Mouse (Mus musculus): ENCODE data around the gene Krtap17-1.
A peak's percentile ranks its signal among the peaks of the same experiment; 100 is the strongest.

Krtap17-1 gene

GRCm38 (mm10) chr11:99993620-99994383, at the start of gene Krtap17-1:
Krtap17-1 (minus strand) TSS chr11:99993994.
- no peak for DNase-seq

GRCm38 (mm10) chr11:100041454-100041853, 47.7 kb upstream of the Krtap17-1 start, which contains the start of gene Krt34:
Krt34 (minus strand) TSS chr11:100041554.
- DNase-seq: no peak

- no peak for DNase-seq
These were observed 36.0 kb upstream of the Krtap17-1 start, which contains the start of gene Krt33b for GRCm38 (mm10) chr11:100029768-100030167. Krt33b (minus strand) TSS chr11:100029868.

- no peak for DNase-seq
These were observed 27.6 kb upstream of the Krtap17-1 start for GRCm38 (mm10) chr11:100021438-100021837.

GRCm38 (mm10) chr11:100019466-100019865, 25.7 kb upstream of the Krtap17-1 start:
- no peak for DNase-seq

GRCm38 (mm10) chr11:100016112-100016511, 22.3 kb upstream of the Krtap17-1 start, which contains the start of gene Krt33a:
Krt33a (minus strand) TSS chr11:100016212.
- no peak for DNase-seq

GRCm38 (mm10) chr11:100013691-100014171, 19.9 kb upstream of the Krtap17-1 start:
- no peak for DNase-seq

GRCm38 (mm10) chr11:100010682-100011081, 16.9 kb upstream of the Krtap17-1 start:
- no peak for DNase-seq

GRCm38 (mm10) chr11:100008336-100008735, 14.5 kb upstream of the Krtap17-1 start:
- no peak for DNase-seq

GRCm38 (mm10) chr11:100006624-100007023, 12.8 kb upstream of the Krtap17-1 start:
- no peak for DNase-seq

- no peak for DNase-seq
These were observed 12.1 kb upstream of the Krtap17-1 start for GRCm38 (mm10) chr11:100005905-100006304.

- peak; percentile 46 for DNase-seq
These were observed 11.1 kb upstream of the Krtap17-1 start for GRCm38 (mm10) chr11:100004846-100005245.

- DNase-seq: no peak
These were observed 5.3 kb upstream of the Krtap17-1 start for GRCm38 (mm10) chr11:99999091-99999490.

- no peak for DNase-seq
These were observed 529 bp upstream of the Krtap17-1 start for GRCm38 (mm10) chr11:99994384-99994661.

- no peak for DNase-seq
These were observed 3.2 kb downstream of the Krtap17-1 start for GRCm38 (mm10) chr11:99990571-99990970.

GRCm38 (mm10) chr11:99989881-99990405, 3.9 kb downstream of the Krtap17-1 start:
- DNase-seq: no peak

- DNase-seq: no peak
These were observed 5.3 kb downstream of the Krtap17-1 start for GRCm38 (mm10) chr11:99988530-99988929.

GRCm38 (mm10) chr11:99986180-99986647, 7.6 kb downstream of the Krtap17-1 start, which contains the start of gene Krtap16-1:
Krtap16-1 (minus strand) TSS chr11:99986597.
- DNase-seq: no peak

- peak; percentile 88 for DNase-seq
These were observed 8.3 kb downstream of the Krtap17-1 start for GRCm38 (mm10) chr11:99985291-99986092.

GRCm38 (mm10) chr11:99983442-99983841, 10.4 kb downstream of the Krtap17-1 start:
- no peak for DNase-seq

GRCm38 (mm10) chr11:99982731-99983130, 11.1 kb downstream of the Krtap17-1 start:
- DNase-seq: no peak

- DNase-seq: no peak
These were observed 14.8 kb downstream of the Krtap17-1 start, which contains the start of gene Krtap29-1 for GRCm38 (mm10) chr11:99978953-99979352. Krtap29-1 (minus strand) TSS chr11:99979053.

- no peak for DNase-seq
These were observed 27.8 kb downstream of the Krtap17-1 start for GRCm38 (mm10) chr11:99965961-99966360.
